Mouse (Mus musculus) heart, adult 2 months (tissue): Measurements from ENCODE around the gene 4931406P16Rik.

Source experiments
- CTCF ChIP-seq: fragments of 200-600 bp; IDR thresholded peaks from 2 replicates; pipeline ENCODE4 v1.8.1; 2022; ENCODE audit warnings: antibody characterized with exemption, mild to moderate bottlenecking, moderate library complexity
- POLR2A ChIP-seq: fragments of 200-500 bp; IDR thresholded peaks from 2 replicates; pipeline ENCODE4 v1.6.1; 2011; ENCODE audit warnings: mild to moderate bottlenecking, low read depth, low read length, control low read depth; ENCODE audit not compliant: insufficient read depth

GRCm38 (mm10) chr7:34276066-34276465 is 37.3 kb downstream of the 4931406P16Rik start:
- TF ChIP-seq POLR2A (no peak), CTCF (no peak)
